Mouse (Mus musculus): Measurements from ENCODE around the gene Tert. TPM values are rescaled to one million over a fixed set of nuclear protein-coding genes. Genes with fewer than 3 reads are reported as not detected.

The Tert gene
- polyA plus RNA-seq (2015; fragmentation: Nextera tagmentation; extraction: Ambion mirVana): 1.7 and 2.7 TPM in 2 replicates

GRCm38 (mm10) chr13:73626745-73627549, at the start of gene Tert:
TSS of gene Tert (plus strand) at chr13:73626911.
- peak within 1 kb of the TSS; percentile 81 for H3K9ac ChIP-seq (ENCODE audit: low read length)
- no peak within 1 kb of the TSS for H3K27ac ChIP-seq (ENCODE audit: low read length)
- H3K9me3 ChIP-seq (replicated peaks; ENCODE audit: control insufficient read depth, low read length): no peaks in the 10 kb centered on the region
- H3K4me3 ChIP-seq (ENCODE audit: low read length): peak within 1 kb of the TSS; percentile 71
- peak; percentile 68 for ATAC-seq (replicated peaks; ENCODE audit: extremely low read depth, insufficient read depth, low FRiP score)
- H3K36me3 ChIP-seq (ENCODE audit: control insufficient read depth, insufficient read depth): 0 out of 2 replicates have a peak, but pooled peaks cover under 1% of the 10 kb centered on the region
- 10% methylated on average over 47 of the region's 47 CpGs for WGBS
- no peaks in the 10 kb centered on the region for H3K27me3 ChIP-seq (ENCODE audit: control insufficient read depth, insufficient read depth, low read length)
- H3K4me1 ChIP-seq (ENCODE audit: control insufficient read depth, insufficient read depth, low read length): peaks cover 8% of the 10 kb centered on the region; the same call in 1 of the 2 replicates
- H3K4me2 ChIP-seq (ENCODE audit: low read depth, low read length): peak within 1 kb of the TSS; percentile 95

GRCm38 (mm10) chr13:73577277-73577676, 49.4 kb upstream of the Tert start:
- Histone ChIP-seq H3K4me1 (ENCODE audit: control insufficient read depth, insufficient read depth, low read length) (no peaks in the 10 kb centered on the region), H3K4me2 (ENCODE audit: low read depth, low read length) (no peak overlapping the region), H3K27me3 (ENCODE audit: control insufficient read depth, insufficient read depth, low read length) (no peaks in the 10 kb centered on the region), H3K9ac (ENCODE audit: low read length) (no peak overlapping the region), H3K27ac (ENCODE audit: low read length) (no peak overlapping the region), H3K9me3 (replicated peaks; ENCODE audit: control insufficient read depth, low read length) (no peaks in the 10 kb centered on the region), H3K4me3 (ENCODE audit: low read length) (no peak overlapping the region), H3K36me3 (ENCODE audit: control insufficient read depth, insufficient read depth) (no peaks in the 10 kb centered on the region)
- ATAC-seq (replicated peaks; ENCODE audit: extremely low read depth, insufficient read depth, low FRiP score): no peak
- 50% methylated on average over 2 of the region's 2 CpGs for WGBS

- H3K36me3 ChIP-seq (ENCODE audit: control insufficient read depth, insufficient read depth): no peaks in the 10 kb centered on the region
- 80% methylated on average over 3 of the region's 3 CpGs for WGBS
- H3K9me3 ChIP-seq (replicated peaks; ENCODE audit: control insufficient read depth, low read length): no peaks in the 10 kb centered on the region
- ATAC-seq (replicated peaks; ENCODE audit: extremely low read depth, insufficient read depth, low FRiP score): no peak
- H3K9ac ChIP-seq (ENCODE audit: low read length): no peak overlapping the region
- H3K27me3 ChIP-seq (ENCODE audit: control insufficient read depth, insufficient read depth, low read length): peaks cover 4% of the 10 kb centered on the region; the same call in 1 of the 2 replicates
- no peak overlapping the region for H3K27ac ChIP-seq (ENCODE audit: low read length)
- H3K4me2 ChIP-seq (ENCODE audit: low read depth, low read length): no peak overlapping the region
- H3K4me1 ChIP-seq (ENCODE audit: control insufficient read depth, insufficient read depth, low read length): no peaks in the 10 kb centered on the region
- no peak overlapping the region for H3K4me3 ChIP-seq (ENCODE audit: low read length)
These were observed 35.2 kb upstream of the Tert start for GRCm38 (mm10) chr13:73591488-73591887.

- Histone ChIP-seq H3K9ac (ENCODE audit: low read length) (no peak overlapping the region), H3K9me3 (replicated peaks; ENCODE audit: control insufficient read depth, low read length) (no peaks in the 10 kb centered on the region), H3K27ac (ENCODE audit: low read length) (no peak overlapping the region), H3K4me3 (ENCODE audit: low read length) (no peak overlapping the region), H3K27me3 (ENCODE audit: control insufficient read depth, insufficient read depth, low read length) (peaks cover 8% of the 10 kb centered on the region; the same call in 1 of the 2 replicates), H3K36me3 (ENCODE audit: control insufficient read depth, insufficient read depth) (no peaks in the 10 kb centered on the region), H3K4me2 (ENCODE audit: low read depth, low read length) (no peak overlapping the region), H3K4me1 (ENCODE audit: control insufficient read depth, insufficient read depth, low read length) (no peaks in the 10 kb centered on the region)
- 28% methylated on average over 2 of the region's 2 CpGs for WGBS
- no peak for ATAC-seq (replicated peaks; ENCODE audit: extremely low read depth, insufficient read depth, low FRiP score)
These were observed 34.2 kb upstream of the Tert start for GRCm38 (mm10) chr13:73592546-73592945.

GRCm38 (mm10) chr13:73596276-73596675, 30.4 kb upstream of the Tert start:
- Histone ChIP-seq H3K4me3 (ENCODE audit: low read length) (no peak overlapping the region), H3K9ac (ENCODE audit: low read length) (no peak overlapping the region), H3K27ac (ENCODE audit: low read length) (no peak overlapping the region), H3K36me3 (ENCODE audit: control insufficient read depth, insufficient read depth) (no peaks in the 10 kb centered on the region), H3K27me3 (ENCODE audit: control insufficient read depth, insufficient read depth, low read length) (peaks cover 8% of the 10 kb centered on the region; the same call in 1 of the 2 replicates), H3K4me2 (ENCODE audit: low read depth, low read length) (no peak overlapping the region), H3K4me1 (ENCODE audit: control insufficient read depth, insufficient read depth, low read length) (no peaks in the 10 kb centered on the region), H3K9me3 (replicated peaks; ENCODE audit: control insufficient read depth, low read length) (no peaks in the 10 kb centered on the region)
- 51% methylated on average over 4 of the region's 4 CpGs for WGBS
- no peak for ATAC-seq (replicated peaks; ENCODE audit: extremely low read depth, insufficient read depth, low FRiP score)

- Histone ChIP-seq H3K27me3 (ENCODE audit: control insufficient read depth, insufficient read depth, low read length) (peaks cover 8% of the 10 kb centered on the region; the same call in 1 of the 2 replicates), H3K9ac (ENCODE audit: low read length) (no peak overlapping the region), H3K4me3 (ENCODE audit: low read length) (no peak overlapping the region), H3K4me1 (ENCODE audit: control insufficient read depth, insufficient read depth, low read length) (peaks cover 11% of the 10 kb centered on the region), H3K4me2 (ENCODE audit: low read depth, low read length) (no peak overlapping the region), H3K9me3 (replicated peaks; ENCODE audit: control insufficient read depth, low read length) (no peaks in the 10 kb centered on the region), H3K27ac (ENCODE audit: low read length) (no peak overlapping the region), H3K36me3 (ENCODE audit: control insufficient read depth, insufficient read depth) (no peaks in the 10 kb centered on the region)
- ATAC-seq (replicated peaks; ENCODE audit: extremely low read depth, insufficient read depth, low FRiP score): no peak
- 47% methylated on average over 4 of the region's 4 CpGs for WGBS
These were observed 26.5 kb upstream of the Tert start for GRCm38 (mm10) chr13:73600217-73600616.

- 47% methylated on average over 4 of the region's 4 CpGs for WGBS
- H3K4me2 ChIP-seq (ENCODE audit: low read depth, low read length): peak overlapping the region; percentile 87
- ATAC-seq (replicated peaks; ENCODE audit: extremely low read depth, insufficient read depth, low FRiP score): no peak
- H3K4me1 ChIP-seq (ENCODE audit: control insufficient read depth, insufficient read depth, low read length): peaks cover 11% of the 10 kb centered on the region
- no peak overlapping the region for H3K27ac ChIP-seq (ENCODE audit: low read length)
- peaks cover 17% of the 10 kb centered on the region for H3K36me3 ChIP-seq (ENCODE audit: control insufficient read depth, insufficient read depth)
- no peaks in the 10 kb centered on the region for H3K27me3 ChIP-seq (ENCODE audit: control insufficient read depth, insufficient read depth, low read length)
- H3K4me3 ChIP-seq (ENCODE audit: low read length): peak overlapping the region; percentile 72
- H3K9ac ChIP-seq (ENCODE audit: low read length): peak overlapping the region; percentile 96
- H3K9me3 ChIP-seq (replicated peaks; ENCODE audit: control insufficient read depth, low read length): no peaks in the 10 kb centered on the region
These were observed 23.7 kb upstream of the Tert start for GRCm38 (mm10) chr13:73603046-73603445.

- peak; percentile 97 for ATAC-seq (replicated peaks; ENCODE audit: extremely low read depth, insufficient read depth, low FRiP score)
- Histone ChIP-seq H3K4me2 (ENCODE audit: low read depth, low read length) (peak within 1 kb of the TSS; percentile 87), H3K27ac (ENCODE audit: low read length) (peak within 1 kb of the TSS; percentile 84), H3K36me3 (ENCODE audit: control insufficient read depth, insufficient read depth) (peaks cover 23% of the 10 kb centered on the region), H3K9ac (ENCODE audit: low read length) (peak within 1 kb of the TSS; percentile 96), H3K4me1 (ENCODE audit: control insufficient read depth, insufficient read depth, low read length) (peaks cover 11% of the 10 kb centered on the region), H3K4me3 (ENCODE audit: low read length) (peak within 1 kb of the TSS; percentile 72), H3K9me3 (replicated peaks; ENCODE audit: control insufficient read depth, low read length) (no peaks in the 10 kb centered on the region), H3K27me3 (ENCODE audit: control insufficient read depth, insufficient read depth, low read length) (no peaks in the 10 kb centered on the region)
- WGBS: under 1% methylated on average over 53 of the region's 53 CpGs
These were observed 23.1 kb upstream of the Tert start, which contains the start of gene Clptm1l for GRCm38 (mm10) chr13:73603522-73604155. TSS of gene Clptm1l (plus strand) at chr13:73604006.

Measured in heart, embryonic 16.5 days (tissue).